Mouse (Mus musculus): ENCODE measurements around the gene Dcst2.
A peak's percentile ranks its signal among the peaks of the same experiment; 100 is the strongest.

The Dcst2 gene

GRCm38 (mm10) chr3:89365486-89366414 is 4.0 kb downstream of the Dcst2 start:
- no peak for DNase-seq

- no peak for DNase-seq
Observed at GRCm38 (mm10) chr3:89367338-89367737, 5.6 kb downstream of the Dcst2 start.

- DNase-seq: no peak
Observed at GRCm38 (mm10) chr3:89373581-89374231, 11.9 kb downstream of the Dcst2 start.

- DNase-seq: no peak
Observed at GRCm38 (mm10) chr3:89377831-89378230, 16.1 kb downstream of the Dcst2 start.

- DNase-seq: peak; percentile 75
Observed at GRCm38 (mm10) chr3:89378394-89379067, 16.8 kb downstream of the Dcst2 start.

DNA sequence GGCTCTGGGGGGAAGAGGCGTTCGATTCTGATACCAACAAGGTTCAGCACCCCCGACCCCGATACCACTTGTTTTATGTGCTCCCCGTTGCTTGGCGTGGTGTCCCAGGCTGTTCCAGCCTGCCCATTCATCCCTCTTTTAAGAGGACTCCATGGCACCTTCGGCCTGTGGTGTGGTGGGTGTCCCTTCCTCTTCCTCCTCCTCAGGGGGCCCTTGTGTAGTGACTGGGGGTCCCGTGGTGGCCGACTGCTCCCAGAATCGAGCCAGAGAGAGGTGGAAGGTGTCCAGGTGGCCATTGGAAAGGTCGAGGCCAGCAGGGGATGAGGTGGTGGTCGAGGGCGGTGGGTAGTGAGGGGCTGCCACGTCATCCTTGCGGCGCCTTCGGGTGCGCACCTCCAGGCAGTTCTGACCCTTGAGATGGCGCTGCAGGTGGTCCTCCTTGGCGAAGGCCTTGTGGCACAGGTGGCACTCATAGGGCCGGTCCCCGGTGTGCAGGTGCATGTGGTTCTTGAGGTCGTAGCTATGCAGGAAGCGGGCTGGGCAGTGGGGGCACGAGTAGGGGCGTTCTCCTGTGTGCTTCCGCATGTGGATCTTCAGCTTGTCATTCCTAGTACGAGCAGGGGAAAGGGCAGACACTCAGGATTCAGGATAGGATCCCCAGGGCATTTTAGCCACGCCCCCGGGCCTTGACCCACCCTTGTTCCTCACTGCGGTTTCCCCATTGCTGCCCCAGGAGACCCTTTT is 17.8 kb downstream of the Dcst2 start:
- no peak for DNase-seq

- no peak for DNase-seq
Observed at GRCm38 (mm10) chr3:89380291-89380690, 18.5 kb downstream of the Dcst2 start.

DNA sequence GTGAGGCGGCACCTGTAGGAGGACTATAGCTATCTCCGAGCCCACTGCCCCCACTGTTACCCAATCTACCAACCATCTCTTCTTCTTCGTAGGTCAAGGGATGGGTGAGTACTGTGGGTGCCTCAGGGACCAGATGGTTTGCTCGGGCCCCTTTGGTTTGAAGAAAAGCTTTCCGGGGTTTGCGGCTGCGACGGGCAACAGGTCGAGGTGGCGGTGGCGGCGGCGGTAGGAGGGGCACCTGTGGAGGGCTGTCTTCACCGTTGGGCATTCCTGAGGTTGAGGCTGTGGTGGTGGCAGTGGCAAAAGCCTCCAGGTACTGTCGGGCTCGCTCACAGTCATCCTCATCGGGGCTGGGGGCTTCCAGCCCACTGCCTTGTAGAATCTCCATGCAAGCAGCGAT is 18.9 kb downstream of the Dcst2 start:
- DNase-seq: no peak

DNA sequence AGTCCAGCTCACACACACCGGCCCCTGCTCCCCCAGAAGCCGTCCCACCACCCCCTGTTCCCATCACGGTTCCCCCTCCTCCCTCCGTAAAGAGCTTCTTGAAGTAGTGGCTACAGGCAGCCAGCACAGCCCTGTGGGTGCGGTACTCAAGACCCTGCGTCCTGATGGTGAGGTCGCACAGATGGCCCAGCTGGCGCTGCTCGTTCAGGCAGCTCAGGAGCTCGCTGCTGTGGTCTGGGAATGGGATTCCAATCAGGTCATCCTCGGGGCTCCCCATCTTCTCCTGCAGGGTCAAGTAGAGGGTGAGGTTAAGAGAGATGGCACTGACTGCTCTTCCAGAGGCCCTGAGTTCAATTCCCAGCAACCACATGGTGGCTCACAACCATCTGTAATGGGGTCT is 19.5 kb downstream of the Dcst2 start:
- no peak for DNase-seq

DNA sequence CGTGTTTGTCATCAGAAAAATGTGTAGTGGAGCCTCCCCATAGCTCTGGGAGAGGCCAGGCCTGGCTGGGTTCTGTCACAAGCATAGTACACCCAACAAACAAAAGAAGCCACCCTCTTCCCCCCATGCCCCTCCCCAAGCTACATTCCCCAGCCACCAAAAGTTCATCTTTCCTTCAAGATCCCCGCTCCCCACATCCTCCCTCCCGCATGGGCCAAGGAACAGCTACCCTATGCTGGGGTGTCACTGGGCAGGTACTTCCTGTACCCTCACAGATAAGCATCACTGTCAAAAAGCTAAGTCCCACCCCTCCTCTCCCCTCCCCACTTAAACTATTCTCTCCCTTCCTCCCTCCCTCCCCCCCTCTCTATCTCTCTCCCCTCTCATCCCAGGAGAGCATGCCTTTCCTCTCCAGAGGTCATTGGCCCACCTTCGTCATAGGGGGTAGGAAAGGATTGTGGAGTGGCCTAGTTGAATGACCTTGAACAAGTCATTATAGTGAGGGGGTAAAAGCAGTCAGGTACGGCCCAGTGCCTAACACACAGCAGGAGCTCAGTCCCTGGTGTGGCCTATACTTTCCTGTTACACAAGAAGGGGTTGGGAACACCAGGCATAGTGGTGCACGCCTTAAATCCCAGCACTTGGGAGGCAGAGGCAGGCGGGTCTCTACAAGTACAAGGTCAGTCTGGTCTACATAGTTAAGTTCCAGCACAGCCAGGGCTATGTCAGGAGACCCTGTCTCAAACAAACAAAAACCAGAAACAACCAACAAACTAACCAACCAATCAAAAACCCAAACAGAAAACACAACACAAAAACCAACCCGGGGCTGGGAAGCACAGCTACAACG is 20.5 kb downstream of the Dcst2 start:
- no peak for DNase-seq

DNA sequence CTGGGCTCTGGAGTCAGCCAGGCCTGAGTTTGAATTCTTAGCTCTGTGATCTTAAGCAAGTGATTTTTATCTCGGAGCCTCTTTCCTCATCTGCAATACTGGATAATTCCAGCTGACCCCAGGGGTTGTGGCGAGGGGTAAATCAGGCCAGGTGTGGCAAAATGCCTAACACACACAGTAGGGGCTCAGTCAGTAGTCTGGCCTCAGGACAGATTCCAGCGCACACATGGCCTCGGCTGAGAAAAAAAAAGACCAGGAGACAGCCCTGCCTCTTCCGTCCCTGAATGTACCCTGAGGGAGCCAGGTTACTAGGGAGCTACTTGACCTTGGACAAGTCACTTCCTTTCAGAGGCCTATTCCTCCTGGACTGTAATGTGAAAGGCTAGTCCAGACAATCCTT is 21.2 kb downstream of the Dcst2 start:
- no peak for DNase-seq

GRCm38 (mm10) chr3:89383651-89384255 is 22.0 kb downstream of the Dcst2 start:
- no peak for DNase-seq

GRCm38 (mm10) chr3:89384331-89385076 is 22.7 kb downstream of the Dcst2 start:
- DNase-seq: no peak

DNA sequence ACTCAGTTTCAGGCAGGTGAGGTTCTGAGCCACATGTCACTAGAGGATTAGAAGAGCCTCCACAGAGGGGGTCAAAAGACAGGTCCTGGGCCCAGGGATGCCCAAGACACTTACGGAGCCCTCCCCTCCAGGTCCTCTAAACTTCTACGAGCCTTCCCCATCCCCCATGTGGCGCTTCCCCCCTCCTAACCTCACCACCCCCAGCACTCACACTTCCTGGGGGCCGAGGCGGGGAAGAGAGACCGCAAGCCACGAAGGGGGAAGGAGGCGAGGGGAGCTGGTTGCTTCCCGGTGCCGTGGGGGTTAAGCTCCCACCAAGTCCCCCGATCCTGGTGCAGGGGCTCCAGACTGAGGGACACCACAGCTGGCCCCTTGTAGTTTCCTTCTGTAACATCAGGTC is 23.7 kb downstream of the Dcst2 start:
- DNase-seq: no peak

DNA sequence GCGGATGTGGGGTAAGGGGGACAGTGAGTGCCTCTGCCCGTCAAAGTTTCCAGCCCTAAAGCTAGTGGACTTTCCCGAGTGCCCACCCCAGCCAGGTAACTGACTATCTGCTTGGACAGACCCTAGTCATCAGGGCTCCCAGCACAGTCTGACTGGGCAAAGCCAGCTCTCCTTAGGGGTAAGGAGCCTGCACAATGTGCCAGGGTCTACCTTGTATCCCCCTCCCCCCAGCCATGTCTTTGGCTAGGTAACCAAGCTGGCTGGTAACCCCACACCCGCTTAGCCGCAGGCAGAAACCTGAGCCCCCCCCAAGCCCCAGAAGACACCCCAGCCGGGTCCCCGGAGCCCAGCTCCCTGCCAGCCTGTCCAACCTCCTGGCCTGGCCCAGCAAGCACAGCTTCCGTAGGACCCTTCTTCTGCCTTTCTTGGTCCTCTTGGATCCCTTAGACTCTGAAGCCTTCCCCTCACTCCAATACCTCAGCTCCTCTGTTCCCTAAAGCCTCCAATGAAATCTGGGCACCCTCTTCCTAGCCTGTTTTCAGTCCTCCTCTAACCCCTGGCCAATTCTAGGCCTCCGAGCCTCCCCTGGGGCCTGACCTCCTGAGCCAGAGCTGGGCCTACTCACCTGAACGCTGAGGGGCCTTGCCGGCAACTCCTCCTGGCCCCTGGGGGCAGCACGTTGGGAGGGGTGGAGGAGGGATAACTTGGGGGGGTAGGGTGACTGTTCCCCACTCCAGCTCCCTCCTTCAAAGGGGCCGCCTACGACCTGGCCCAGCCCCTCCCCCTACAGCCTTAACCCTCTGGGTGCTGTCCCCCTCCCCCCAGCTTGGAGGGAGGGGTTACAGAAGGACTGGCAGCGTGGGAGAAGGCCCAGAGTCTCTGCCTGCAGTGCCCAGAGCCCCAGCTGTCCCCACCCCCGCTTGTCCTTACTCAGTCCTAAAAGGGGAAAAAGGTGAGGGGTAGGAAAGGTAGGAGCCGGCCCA is 25.0 kb downstream of the Dcst2 start:
- DNase-seq: no peak

- DNase-seq: no peak
Observed at GRCm38 (mm10) chr3:89387632-89388031, 25.9 kb downstream of the Dcst2 start.

DNA sequence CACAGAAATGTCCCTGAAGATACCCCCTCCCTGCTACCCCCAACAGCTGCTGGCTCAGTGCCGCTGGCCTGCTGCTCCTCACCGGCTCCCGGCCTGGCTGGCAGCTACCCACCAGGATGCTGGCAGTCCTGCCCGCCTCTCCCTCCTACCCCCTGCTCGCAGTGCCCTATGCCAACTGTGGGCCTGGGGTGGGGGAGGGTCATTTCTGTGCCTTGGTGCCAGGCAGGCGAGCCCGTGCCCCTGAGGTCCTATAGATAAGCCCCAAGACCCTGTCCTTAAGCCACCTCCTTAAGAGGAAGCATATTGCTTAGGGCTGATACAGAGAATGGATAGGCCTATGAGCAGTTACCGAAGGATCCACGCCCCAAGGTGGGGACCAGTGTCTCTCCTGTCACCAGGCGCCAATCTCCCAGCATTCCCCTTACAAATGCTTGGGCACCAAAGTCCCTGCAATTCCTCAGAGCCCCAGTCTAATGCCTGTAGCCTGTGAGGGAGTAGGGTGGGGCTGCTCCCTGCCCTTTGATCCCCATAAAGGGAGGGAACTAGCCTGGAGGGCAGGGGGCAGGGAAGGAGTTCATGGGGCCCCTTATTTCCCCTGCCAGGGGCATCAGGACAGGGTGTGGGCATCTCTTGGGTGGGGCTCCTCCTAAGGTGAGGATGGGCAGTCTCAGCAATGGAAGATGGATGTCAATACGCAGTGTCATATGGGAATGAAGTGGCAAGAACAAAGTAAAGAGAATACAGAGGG is 26.5 kb downstream of the Dcst2 start:
- peak; percentile 70 for DNase-seq

DNA sequence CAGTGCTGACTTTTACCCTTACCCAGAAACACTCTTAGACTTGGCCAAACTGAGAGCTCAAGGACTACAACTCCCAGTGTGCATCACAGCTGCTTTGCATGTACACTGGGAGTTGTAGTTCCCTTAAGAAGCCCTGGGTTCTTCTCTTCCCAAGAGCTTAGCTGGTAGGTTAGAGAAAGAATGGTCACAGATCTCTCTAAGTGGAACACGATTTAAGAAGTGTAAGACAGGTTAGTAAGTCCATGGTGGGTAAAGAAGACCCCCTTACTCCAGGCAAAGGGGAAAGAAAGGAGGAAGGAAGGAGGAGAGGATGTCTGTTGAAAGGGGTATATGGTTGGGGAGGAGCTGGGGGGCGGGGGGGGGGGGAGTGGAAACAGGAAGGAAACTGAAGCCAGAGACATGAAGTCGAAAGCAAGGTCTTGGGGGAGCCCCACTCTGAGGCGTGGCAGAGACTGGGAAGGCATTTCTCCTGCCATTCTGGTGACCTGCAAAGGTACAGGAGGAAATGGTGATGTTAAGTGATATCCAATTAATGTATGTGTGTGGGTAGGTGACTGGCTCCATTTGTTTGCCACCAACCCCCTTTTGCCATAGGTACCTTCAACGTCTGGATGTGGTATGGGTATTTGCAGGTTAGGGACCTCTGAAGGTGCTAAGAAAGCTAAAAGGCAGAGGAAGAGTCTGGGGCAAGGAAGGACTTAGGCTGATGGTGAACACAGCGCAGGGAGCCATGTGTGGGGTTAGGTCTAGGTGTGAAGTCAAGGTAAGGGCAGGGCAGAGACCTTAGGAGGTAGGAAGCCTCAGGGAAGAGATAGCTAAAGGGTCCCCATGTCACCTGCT is 27.3 kb downstream of the Dcst2 start:
- DNase-seq: no peak

Measured in right cerebral cortex, postnatal 4 days (tissue).